Mouse (Mus musculus) liver, adult 2 months (tissue): ENCODE data around the gene Cpox.

ENCODE experiments used
- CTCF ChIP-seq: fragments of 200-500 bp; IDR thresholded peaks from 2 replicates; pipeline ENCODE4 v1.5.1; 2011; ENCODE audit warnings: low read depth, low read length, control low read depth
- POLR2A ChIP-seq: fragments of 200-500 bp; IDR thresholded peaks from 2 replicates; pipeline ENCODE4 v1.6.1; 2011; ENCODE audit warnings: low read length, control low read depth; ENCODE audit not compliant: insufficient read depth; ENCODE audit errors: extremely low read depth

GRCm38 (mm10) chr16:58751314-58751713 is 81.2 kb downstream of the Cpox start:
- TF ChIP-seq CTCF (no peak), POLR2A (no peak)
